Mouse (Mus musculus) inflammation-experienced regulatory T-cells, adult 16 weeks (primary cell): Measurements from ENCODE around the gene Fbxw14. TPM values are rescaled to one million over a fixed set of nuclear protein-coding genes. Genes with fewer than 3 reads are reported as not detected.

Source experiments
- polyA plus RNA-seq: library from polyadenylated mRNA; unstranded; fragments of 100-300 nt; shearing (Covaris generic); gene quantifications from one replicate; pipeline ENCODE4 v1.2.1, GENCODE M21; 2017

The Fbxw14 gene
- not detected for polyA plus RNA-seq

DNA sequence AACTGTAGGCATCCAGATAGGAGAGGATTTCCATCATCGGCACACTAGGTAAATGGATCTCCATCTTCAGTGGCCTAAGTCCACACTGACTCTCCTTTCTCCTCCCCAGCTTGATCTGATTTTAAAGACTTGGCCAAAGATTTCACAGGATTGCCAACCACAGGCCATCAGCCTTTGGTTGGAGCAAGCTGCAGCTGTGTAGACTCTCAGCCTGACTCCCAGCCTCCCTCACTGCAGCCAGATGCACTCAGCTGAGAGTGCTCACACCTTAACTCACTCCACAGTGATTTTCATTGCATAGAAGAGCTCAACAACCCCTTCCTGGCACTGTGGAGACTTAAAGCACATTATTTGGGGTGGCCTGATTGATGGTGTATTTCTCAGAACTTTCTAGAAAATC lies at the start of gene Fbxw14:
TSS of gene Fbxw14 (minus strand) at position 101 of the 400 bp plus-strand sequence.

GRCm38 (mm10) chr9:109234654-109235053 lies 52.8 kb downstream of the Fbxw14 start, which contains the start of gene Fbxw20:
TSS of gene Fbxw20 (minus strand) at chr9:109234754.

Other genes with a start within 250 kb of the Fbxw14 start
- 5,738 TPM for gene Shisa5, start 249.1 kb downstream of the Fbxw14 start, polyA plus RNA-seq
- gene Trex1, start 227.9 kb downstream of the Fbxw14 start, polyA plus RNA-seq, result 111 TPM
- 29.7 TPM for gene Atrip, start 213.6 kb downstream of the Fbxw14 start, polyA plus RNA-seq
- gene Ccdc51, start 205.2 kb downstream of the Fbxw14 start, polyA plus RNA-seq, result 18.2 TPM
- 579 TPM for gene Tma7, start 205.1 kb downstream of the Fbxw14 start, polyA plus RNA-seq
- 4.1 TPM for gene Plxnb1, start 192.3 kb downstream of the Fbxw14 start, polyA plus RNA-seq
- not detected for gene Fbxw21, start 125.6 kb downstream of the Fbxw14 start, polyA plus RNA-seq
- gene Fbxw13, start 91.7 kb downstream of the Fbxw14 start, polyA plus RNA-seq, result not detected
- gene Fbxw20, start 52.9 kb downstream of the Fbxw14 start, polyA plus RNA-seq, result not detected
- gene Fbxw28, start 52.0 kb upstream of the Fbxw14 start, polyA plus RNA-seq, result not detected
- not detected for gene Fbxw22, start 116.6 kb upstream of the Fbxw14 start, polyA plus RNA-seq
- gene Fbxw16, start 161.5 kb upstream of the Fbxw14 start, polyA plus RNA-seq, result not detected
- not detected for gene Fbxw19, start 208.2 kb upstream of the Fbxw14 start, polyA plus RNA-seq